Mouse (Mus musculus): Measurements from ENCODE around the gene Rara.

- TF ChIP-seq CTCF (IDR thresholded peaks at IDR 0.05; ENCODE audit: low read depth) (peak; percentile 79), EP300 (optimal IDR thresholded peaks at IDR 0.05) (no peak)
Measured at GRCm38 (mm10) chr11:98954373-98954772, 26.8 kb downstream of the Rara start.

Measured in stomach, postnatal 0 days (tissue).